Mouse (Mus musculus): ENCODE results near the gene Ikzf2. TPM values are rescaled to one million over a fixed set of nuclear protein-coding genes. Genes with fewer than 3 reads are reported as not detected.

The Ikzf2 gene
- total and polyA plus RNA-seq, 2 experiments from 2014 or later: 1.3 to 6.0 TPM

GRCm38 (mm10) chr1:69578917-69579316 is 108.1 kb downstream of the Ikzf2 start:
- no peaks in the 10 kb centered on the region for H3K36me3 ChIP-seq (ENCODE audit: insufficient read depth, low read length)
- DNase-seq (ENCODE audit: low spot score): no peak
- H3K9ac ChIP-seq (replicated peaks; ENCODE audit: low read length, poor library complexity, severe bottlenecking): no peak overlapping the region
- H3K27ac ChIP-seq (ENCODE audit: low read depth, low read length): no peak overlapping the region
- H3K27me3 ChIP-seq (ENCODE audit: insufficient read depth, low read length): no peaks in the 10 kb centered on the region
- H3K4me3 ChIP-seq (ENCODE audit: low read depth, low read length): no peak overlapping the region
- 92% methylated on average over 4 of the region's 4 CpGs for WGBS
- H3K4me2 ChIP-seq (ENCODE audit: low read depth, low read length, poor library complexity, severe bottlenecking): no peak overlapping the region
- TF ChIP-seq CTCF (IDR thresholded peaks at IDR 0.05): no peak
- no peaks in the 10 kb centered on the region for H3K9me3 ChIP-seq (ENCODE audit: low read length)
- no peak for ATAC-seq (ENCODE audit: low FRiP score)
- H3K4me1 ChIP-seq (ENCODE audit: insufficient read depth, low read length): no peaks in the 10 kb centered on the region

GRCm38 (mm10) chr1:69559443-69560090 is 127.5 kb downstream of the Ikzf2 start:
- Histone ChIP-seq H3K4me2 (ENCODE audit: low read depth, low read length, poor library complexity, severe bottlenecking) (no peak overlapping the region), H3K9ac (replicated peaks; ENCODE audit: low read length, poor library complexity, severe bottlenecking) (no peak overlapping the region), H3K27ac (ENCODE audit: low read depth, low read length) (no peak overlapping the region), H3K9me3 (ENCODE audit: low read length) (no peaks in the 10 kb centered on the region), H3K4me1 (ENCODE audit: insufficient read depth, low read length) (no peaks in the 10 kb centered on the region), H3K36me3 (ENCODE audit: insufficient read depth, low read length) (no peaks in the 10 kb centered on the region), H3K27me3 (ENCODE audit: insufficient read depth, low read length) (no peaks in the 10 kb centered on the region), H3K4me3 (ENCODE audit: low read depth, low read length) (no peak overlapping the region)
- TF ChIP-seq CTCF (IDR thresholded peaks at IDR 0.05): no peak
- DNase-seq (ENCODE audit: low spot score): no peak
- 92% methylated on average over 5 of the region's 5 CpGs for WGBS
- ATAC-seq (ENCODE audit: low FRiP score): no peak

GRCm38 (mm10) chr1:69555636-69556151 is 131.4 kb downstream of the Ikzf2 start:
- no peaks in the 10 kb centered on the region for H3K9me3 ChIP-seq (ENCODE audit: low read length)
- H3K4me3 ChIP-seq (ENCODE audit: low read depth, low read length): no peak overlapping the region
- no peak for ATAC-seq (ENCODE audit: low FRiP score)
- no peaks in the 10 kb centered on the region for H3K4me1 ChIP-seq (ENCODE audit: insufficient read depth, low read length)
- no peaks in the 10 kb centered on the region for H3K36me3 ChIP-seq (ENCODE audit: insufficient read depth, low read length)
- H3K9ac ChIP-seq (replicated peaks; ENCODE audit: low read length, poor library complexity, severe bottlenecking): no peak overlapping the region
- no peak overlapping the region for H3K4me2 ChIP-seq (ENCODE audit: low read depth, low read length, poor library complexity, severe bottlenecking)
- 94% methylated on average over 5 of the region's 5 CpGs for WGBS
- H3K27me3 ChIP-seq (ENCODE audit: insufficient read depth, low read length): no peaks in the 10 kb centered on the region
- H3K27ac ChIP-seq (ENCODE audit: low read depth, low read length): no peak overlapping the region
- DNase-seq (ENCODE audit: low spot score): no peak
- TF ChIP-seq CTCF (IDR thresholded peaks at IDR 0.05): no peak

GRCm38 (mm10) chr1:69549987-69550386 is 137.1 kb downstream of the Ikzf2 start:
- no peaks in the 10 kb centered on the region for H3K27me3 ChIP-seq (ENCODE audit: insufficient read depth, low read length)
- H3K4me2 ChIP-seq (ENCODE audit: low read depth, low read length, poor library complexity, severe bottlenecking): no peak overlapping the region
- no peak overlapping the region for H3K9ac ChIP-seq (replicated peaks; ENCODE audit: low read length, poor library complexity, severe bottlenecking)
- ATAC-seq (ENCODE audit: low FRiP score): no peak
- WGBS: 93% methylated on average over 4 of the region's 4 CpGs
- no peak for DNase-seq (ENCODE audit: low spot score)
- no peaks in the 10 kb centered on the region for H3K9me3 ChIP-seq (ENCODE audit: low read length)
- H3K4me3 ChIP-seq (ENCODE audit: low read depth, low read length): no peak overlapping the region
- H3K4me1 ChIP-seq (ENCODE audit: insufficient read depth, low read length): no peaks in the 10 kb centered on the region
- H3K36me3 ChIP-seq (ENCODE audit: insufficient read depth, low read length): no peaks in the 10 kb centered on the region
- no peak overlapping the region for H3K27ac ChIP-seq (ENCODE audit: low read depth, low read length)
- no peak for TF ChIP-seq CTCF (IDR thresholded peaks at IDR 0.05)

DNA sequence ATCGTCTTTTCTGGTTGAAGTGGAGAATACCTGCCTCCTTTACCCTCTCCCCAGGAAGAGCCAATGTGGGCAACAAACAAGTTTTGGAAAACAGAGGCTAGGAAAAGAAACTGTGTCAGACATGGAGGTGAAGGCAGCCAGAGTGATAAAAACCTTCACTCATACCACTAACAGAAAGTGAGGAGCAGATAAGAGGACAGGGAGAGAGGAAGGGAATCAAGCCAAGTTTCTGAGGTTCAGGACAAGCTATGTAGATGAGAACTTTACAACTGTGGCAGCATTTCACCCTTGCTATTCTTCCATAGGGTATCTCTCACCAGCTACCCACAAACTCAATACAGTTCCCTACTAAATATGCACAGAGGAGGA is 141.2 kb downstream of the Ikzf2 start:
- Histone ChIP-seq H3K9ac (replicated peaks; ENCODE audit: low read length, poor library complexity, severe bottlenecking) (no peak overlapping the region), H3K27me3 (ENCODE audit: insufficient read depth, low read length) (no peaks in the 10 kb centered on the region), H3K9me3 (ENCODE audit: low read length) (no peaks in the 10 kb centered on the region), H3K27ac (ENCODE audit: low read depth, low read length) (no peak overlapping the region), H3K4me1 (ENCODE audit: insufficient read depth, low read length) (no peaks in the 10 kb centered on the region), H3K36me3 (ENCODE audit: insufficient read depth, low read length) (no peaks in the 10 kb centered on the region), H3K4me3 (ENCODE audit: low read depth, low read length) (no peak overlapping the region), H3K4me2 (ENCODE audit: low read depth, low read length, poor library complexity, severe bottlenecking) (no peak overlapping the region)
- no peak for ATAC-seq (ENCODE audit: low FRiP score)
- 95% methylated on average over 1 of the region's 1 CpGs for WGBS
- DNase-seq (ENCODE audit: low spot score): no peak
- no peak for TF ChIP-seq CTCF (IDR thresholded peaks at IDR 0.05)

GRCm38 (mm10) chr1:69545217-69545884 is 141.7 kb downstream of the Ikzf2 start:
- TF ChIP-seq CTCF (IDR thresholded peaks at IDR 0.05): no peak
- 93% methylated on average over 8 of the region's 8 CpGs for WGBS
- H3K36me3 ChIP-seq (ENCODE audit: insufficient read depth, low read length): no peaks in the 10 kb centered on the region
- no peaks in the 10 kb centered on the region for H3K4me1 ChIP-seq (ENCODE audit: insufficient read depth, low read length)
- no peak for ATAC-seq (ENCODE audit: low FRiP score)
- DNase-seq (ENCODE audit: low spot score): no peak
- H3K9ac ChIP-seq (replicated peaks; ENCODE audit: low read length, poor library complexity, severe bottlenecking): no peak overlapping the region
- H3K27me3 ChIP-seq (ENCODE audit: insufficient read depth, low read length): no peaks in the 10 kb centered on the region
- H3K4me2 ChIP-seq (ENCODE audit: low read depth, low read length, poor library complexity, severe bottlenecking): no peak overlapping the region
- no peak overlapping the region for H3K27ac ChIP-seq (ENCODE audit: low read depth, low read length)
- no peak overlapping the region for H3K4me3 ChIP-seq (ENCODE audit: low read depth, low read length)
- no peaks in the 10 kb centered on the region for H3K9me3 ChIP-seq (ENCODE audit: low read length)

Data from midbrain, postnatal 0 days (tissue).